Mouse (Mus musculus): Measurements from ENCODE around the gene Dlg2. TPM values are rescaled to one million over a fixed set of nuclear protein-coding genes. Genes with fewer than 3 reads are reported as not detected.

Dlg2 gene
- polyA plus RNA-seq, 1 experiment: 0.01 TPM

DNA sequence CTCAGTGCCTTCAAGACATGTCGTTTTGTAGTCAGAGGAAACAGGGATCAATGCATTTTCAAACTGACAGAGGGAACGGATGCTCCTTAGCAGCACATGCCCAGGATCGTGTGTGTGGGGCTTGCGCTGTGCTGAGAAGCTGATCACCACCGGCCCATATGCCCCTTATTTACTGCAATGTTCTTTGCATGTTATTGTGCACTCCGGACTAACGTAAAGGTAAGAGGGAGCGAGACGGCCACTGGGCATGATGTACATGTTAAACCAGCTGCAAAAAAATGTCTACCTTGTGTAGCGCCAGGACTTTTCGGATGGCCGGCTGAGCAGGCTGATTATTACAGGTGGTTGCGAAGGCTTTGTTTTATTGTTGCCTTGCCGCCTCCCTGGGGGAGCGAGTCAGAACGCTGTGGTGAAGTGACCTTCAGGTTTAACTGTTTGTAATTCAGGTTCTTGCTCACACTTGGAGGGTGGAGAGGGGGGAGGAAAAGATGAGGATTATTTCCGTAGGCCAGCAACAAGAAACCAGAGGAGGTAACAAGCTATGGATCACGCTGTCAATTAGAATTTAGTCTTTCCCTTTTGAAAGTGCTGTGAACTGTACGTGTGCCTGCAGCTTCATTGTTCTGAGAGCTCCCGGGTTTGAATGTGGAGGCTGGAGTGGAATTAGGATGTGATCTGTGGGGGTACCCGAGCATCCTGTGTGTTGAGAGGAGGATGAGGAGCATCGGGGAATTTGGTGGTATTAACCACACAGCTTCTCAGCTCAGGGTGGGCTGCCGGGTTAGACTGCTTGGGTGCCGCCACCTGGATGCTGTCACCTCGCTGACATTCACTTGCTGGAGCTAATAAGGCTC, 614.6 kb downstream of the Dlg2 start:
- Histone ChIP-seq H3K36me3 (ENCODE audit: control insufficient read depth, insufficient read depth) (no peaks in the 10 kb centered on the region), H3K79me2 (ENCODE audit: control insufficient read depth, insufficient read depth) (no peaks in the 10 kb centered on the region), H3ac (ENCODE audit: control insufficient read depth, insufficient read length, low read depth) (no peak overlapping the region), H3K27me3 (ENCODE audit: control insufficient read depth, insufficient read depth, insufficient read length) (no peaks in the 10 kb centered on the region), H3K79me3 (ENCODE audit: low read depth) (no peaks in the 10 kb centered on the region), H3K4me3 (ENCODE audit: insufficient read depth, poor library complexity, severe bottlenecking) (no peak overlapping the region)
- TF ChIP-seq CEBPB (IDR thresholded peaks at IDR 0.05; ENCODE audit: low read depth) (no peak), MYOG (IDR thresholded peaks at IDR 0.05; ENCODE audit: control insufficient read depth, extremely low read depth, insufficient read length) (no peak), FOSL1 (IDR thresholded peaks at IDR 0.05; ENCODE audit: insufficient read depth, low read length, poor library complexity, severe bottlenecking) (no peak), MYOD1 (IDR thresholded peaks at IDR 0.05; ENCODE audit: control insufficient read depth, insufficient read length, low read depth) (no peak), MAX (IDR thresholded peaks at IDR 0.05) (no peak), CTCF (IDR thresholded peaks at IDR 0.05; ENCODE audit: control insufficient read depth, insufficient read depth, insufficient read length) (no peak), USF1 (IDR thresholded peaks at IDR 0.05; ENCODE audit: low read depth) (no peak)

- no peaks in the 10 kb centered on the region for H3K27me3 ChIP-seq (ENCODE audit: control insufficient read depth, insufficient read depth, insufficient read length)
- no peaks in the 10 kb centered on the region for H3K79me3 ChIP-seq (ENCODE audit: low read depth)
- H3K36me3 ChIP-seq (ENCODE audit: control insufficient read depth, insufficient read depth): no peaks in the 10 kb centered on the region
- no peak overlapping the region for H3K4me3 ChIP-seq (ENCODE audit: insufficient read depth, poor library complexity, severe bottlenecking)
- no peak overlapping the region for H3ac ChIP-seq (ENCODE audit: control insufficient read depth, insufficient read length, low read depth)
- TF ChIP-seq FOSL1 (IDR thresholded peaks at IDR 0.05; ENCODE audit: insufficient read depth, low read length, poor library complexity, severe bottlenecking): no peak
- no peak for TF ChIP-seq MYOG (IDR thresholded peaks at IDR 0.05; ENCODE audit: control insufficient read depth, extremely low read depth, insufficient read length)
- no peak for TF ChIP-seq CEBPB (IDR thresholded peaks at IDR 0.05; ENCODE audit: low read depth)
- TF ChIP-seq MYOD1 (IDR thresholded peaks at IDR 0.05; ENCODE audit: control insufficient read depth, insufficient read length, low read depth): no peak
- no peak for TF ChIP-seq MAX (IDR thresholded peaks at IDR 0.05)
- TF ChIP-seq CTCF (IDR thresholded peaks at IDR 0.05; ENCODE audit: control insufficient read depth, insufficient read depth, insufficient read length): no peak
- no peak for TF ChIP-seq USF1 (IDR thresholded peaks at IDR 0.05; ENCODE audit: low read depth)
- H3K79me2 ChIP-seq (ENCODE audit: control insufficient read depth, insufficient read depth): no peaks in the 10 kb centered on the region
Measured at GRCm38 (mm10) chr7:91096467-91096866, 620.0 kb downstream of the Dlg2 start.

- H3K36me3 ChIP-seq (ENCODE audit: control insufficient read depth, insufficient read depth): no peaks in the 10 kb centered on the region
- no peaks in the 10 kb centered on the region for H3K27me3 ChIP-seq (ENCODE audit: control insufficient read depth, insufficient read depth, insufficient read length)
- TF ChIP-seq MYOD1 (IDR thresholded peaks at IDR 0.05; ENCODE audit: control insufficient read depth, insufficient read length, low read depth): no peak
- no peak for TF ChIP-seq MYOG (IDR thresholded peaks at IDR 0.05; ENCODE audit: control insufficient read depth, extremely low read depth, insufficient read length)
- no peak for TF ChIP-seq CTCF (IDR thresholded peaks at IDR 0.05; ENCODE audit: control insufficient read depth, insufficient read depth, insufficient read length)
- no peak for TF ChIP-seq FOSL1 (IDR thresholded peaks at IDR 0.05; ENCODE audit: insufficient read depth, low read length, poor library complexity, severe bottlenecking)
- TF ChIP-seq MAX (IDR thresholded peaks at IDR 0.05): no peak
- TF ChIP-seq USF1 (IDR thresholded peaks at IDR 0.05; ENCODE audit: low read depth): no peak
- TF ChIP-seq CEBPB (IDR thresholded peaks at IDR 0.05; ENCODE audit: low read depth): no peak
- H3ac ChIP-seq (ENCODE audit: control insufficient read depth, insufficient read length, low read depth): no peak overlapping the region
- no peaks in the 10 kb centered on the region for H3K79me2 ChIP-seq (ENCODE audit: control insufficient read depth, insufficient read depth)
- H3K4me3 ChIP-seq (ENCODE audit: insufficient read depth, poor library complexity, severe bottlenecking): no peak overlapping the region
- no peaks in the 10 kb centered on the region for H3K79me3 ChIP-seq (ENCODE audit: low read depth)
Measured at GRCm38 (mm10) chr7:91098521-91098920, 622.0 kb downstream of the Dlg2 start.

- no peak for TF ChIP-seq USF1 (IDR thresholded peaks at IDR 0.05; ENCODE audit: low read depth)
- TF ChIP-seq CEBPB (IDR thresholded peaks at IDR 0.05; ENCODE audit: low read depth): no peak
- TF ChIP-seq CTCF (IDR thresholded peaks at IDR 0.05; ENCODE audit: control insufficient read depth, insufficient read depth, insufficient read length): no peak
- no peak for TF ChIP-seq FOSL1 (IDR thresholded peaks at IDR 0.05; ENCODE audit: insufficient read depth, low read length, poor library complexity, severe bottlenecking)
- TF ChIP-seq MYOD1 (IDR thresholded peaks at IDR 0.05; ENCODE audit: control insufficient read depth, insufficient read length, low read depth): no peak
- Histone ChIP-seq H3K79me3 (ENCODE audit: low read depth) (no peaks in the 10 kb centered on the region), H3K27me3 (ENCODE audit: control insufficient read depth, insufficient read depth, insufficient read length) (no peaks in the 10 kb centered on the region), H3ac (ENCODE audit: control insufficient read depth, insufficient read length, low read depth) (no peak overlapping the region), H3K36me3 (ENCODE audit: control insufficient read depth, insufficient read depth) (no peaks in the 10 kb centered on the region), H3K79me2 (ENCODE audit: control insufficient read depth, insufficient read depth) (no peaks in the 10 kb centered on the region), H3K4me3 (ENCODE audit: insufficient read depth, poor library complexity, severe bottlenecking) (no peak overlapping the region)
Measured at GRCm38 (mm10) chr7:91109575-91109974, 633.1 kb downstream of the Dlg2 start.

DNA sequence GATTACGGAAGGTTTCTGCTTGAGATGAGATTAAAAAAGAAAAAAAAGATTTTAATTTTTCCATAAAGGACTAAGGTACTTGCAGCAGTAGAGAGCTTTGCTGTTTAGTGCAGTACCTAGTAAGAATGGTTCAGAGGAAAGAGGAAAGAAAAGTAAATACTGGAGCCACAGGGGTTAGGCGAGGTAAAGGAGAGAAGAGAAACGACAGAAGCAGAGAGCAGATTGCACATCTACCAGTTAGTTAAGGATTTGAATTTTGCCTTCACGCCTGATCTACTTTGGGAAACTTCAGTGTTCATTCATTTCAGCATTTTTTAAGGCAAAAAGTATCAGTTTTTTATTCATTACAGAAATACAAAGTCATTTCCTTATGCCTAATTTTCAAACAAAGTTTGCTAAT, 655.7 kb downstream of the Dlg2 start:
- H3ac ChIP-seq (ENCODE audit: control insufficient read depth, insufficient read length, low read depth): no peak overlapping the region
- no peaks in the 10 kb centered on the region for H3K79me2 ChIP-seq (ENCODE audit: control insufficient read depth, insufficient read depth)
- no peaks in the 10 kb centered on the region for H3K79me3 ChIP-seq (ENCODE audit: low read depth)
- no peak overlapping the region for H3K4me3 ChIP-seq (ENCODE audit: insufficient read depth, poor library complexity, severe bottlenecking)
- H3K27me3 ChIP-seq (ENCODE audit: control insufficient read depth, insufficient read depth, insufficient read length): no peaks in the 10 kb centered on the region
- H3K36me3 ChIP-seq (ENCODE audit: control insufficient read depth, insufficient read depth): no peaks in the 10 kb centered on the region
- no peak for TF ChIP-seq CTCF (IDR thresholded peaks at IDR 0.05; ENCODE audit: control insufficient read depth, insufficient read depth, insufficient read length)

GRCm38 (mm10) chr7:91154096-91154495, 677.6 kb downstream of the Dlg2 start:
- H3K27me3 ChIP-seq (ENCODE audit: control insufficient read depth, insufficient read depth, insufficient read length): no peaks in the 10 kb centered on the region
- H3K79me2 ChIP-seq (ENCODE audit: control insufficient read depth, insufficient read depth): no peaks in the 10 kb centered on the region
- TF ChIP-seq MYOD1 (IDR thresholded peaks at IDR 0.05; ENCODE audit: control insufficient read depth, insufficient read length, low read depth): no peak
- TF ChIP-seq USF1 (IDR thresholded peaks at IDR 0.05; ENCODE audit: low read depth): no peak
- TF ChIP-seq CEBPB (IDR thresholded peaks at IDR 0.05; ENCODE audit: low read depth): no peak
- no peak for TF ChIP-seq MAX (IDR thresholded peaks at IDR 0.05)
- no peak for TF ChIP-seq FOSL1 (IDR thresholded peaks at IDR 0.05; ENCODE audit: insufficient read depth, low read length, poor library complexity, severe bottlenecking)
- no peak for TF ChIP-seq CTCF (IDR thresholded peaks at IDR 0.05; ENCODE audit: control insufficient read depth, insufficient read depth, insufficient read length)
- TF ChIP-seq MYOG (IDR thresholded peaks at IDR 0.05; ENCODE audit: control insufficient read depth, extremely low read depth, insufficient read length): no peak

More at GRCm38 (mm10) chr7:91154096-91154495, 677.6 kb downstream of the Dlg2 start:
- Histone ChIP-seq H3K4me3 (ENCODE audit: insufficient read depth, poor library complexity, severe bottlenecking) (no peak overlapping the region), H3K36me3 (ENCODE audit: control insufficient read depth, insufficient read depth) (no peaks in the 10 kb centered on the region), H3ac (ENCODE audit: control insufficient read depth, insufficient read length, low read depth) (no peak overlapping the region), H3K79me3 (ENCODE audit: low read depth) (no peaks in the 10 kb centered on the region)

Measured in C2C12 (cell line).